ENCODE assay signal across 8 mouse cellular contexts in the genomic region with DNA sequence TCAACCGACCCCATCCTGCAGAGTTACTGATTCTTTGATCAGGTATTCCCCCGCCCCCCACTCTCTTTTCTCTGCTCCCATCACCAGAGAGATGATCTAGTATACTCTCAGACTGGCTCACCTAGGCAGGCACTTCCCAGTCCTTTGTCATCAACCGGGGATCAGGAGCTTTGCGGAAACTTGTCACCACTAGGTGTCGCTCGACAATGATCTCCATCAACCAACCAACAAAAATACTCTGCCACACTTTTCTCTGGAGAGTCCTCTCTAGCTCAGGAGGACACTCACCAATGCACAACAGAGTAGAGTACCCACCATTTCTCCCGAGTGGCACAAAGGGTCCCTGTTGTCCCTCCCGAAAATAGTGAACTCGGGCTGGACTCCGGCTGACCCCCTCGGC.
DNase-seq lines count a peak whose midpoint lies in the region; ATAC-seq and TF ChIP-seq lines count a peak whose summit lies in the region.
"Had no signal": no experiment of that assay in that cellular context is flagged by ENCODE, and none has a peak within 500 bp of the region (broad histone marks: within the 10 kb centered on the region; RNA-seq: fewer than 3 reads in every experiment).

No protein-coding gene starts in this region.

- peak; percentile 37 for DNase-seq in 3134 (ENCODE audit: extremely low read depth, insufficient read length, low spot score)
- peak; percentile 75 for DNase-seq in 416B (ENCODE audit: low read depth)
- DNase-seq in cerebellum, adult 2 months, result peak; percentile 16 to 20
- peak; percentile 40 to 57 for DNase-seq in frontal cortex, postnatal 36 days (ENCODE audit: low spot score in 2 of 2)
- DNase-seq in layer of hippocampus, adult 9-10 months (ENCODE audit: low spot score), result peak; percentile 8
- DNase-seq in neural tube, embryonic 11.5 days (ENCODE audit: low spot score), result peak; percentile 65

- no peaks in the 10 kb centered on the region for H3K36me3 ChIP-seq in neural tube, embryonic 11.5 days (ENCODE audit: control insufficient read depth, insufficient read depth, low read length)
- H3K36me3 ChIP-seq: heart, embryonic 13.5 days had no signal

- H3K4me2 ChIP-seq in neural tube, embryonic 11.5 days (ENCODE audit: low read depth), result no peak overlapping the region
- H3K4me2 ChIP-seq: heart, embryonic 13.5 days had no signal

- H3K27ac ChIP-seq in cerebellum, adult 2 months (ENCODE audit: insufficient read depth, low read length), result no peak overlapping the region
- H3K27ac ChIP-seq in neural tube, embryonic 11.5 days (ENCODE audit: low read depth, low read length), result no peak overlapping the region
- H3K27ac ChIP-seq: heart, embryonic 13.5 days had no signal

- TF ChIP-seq POLR2A in cerebellum, adult 2 months (IDR thresholded peaks at IDR 0.05; ENCODE audit: borderline replicate concordance, insufficient read depth, low read length), result no peak

- peak; percentile 24 for ATAC-seq in neural tube, embryonic 11.5 days (ENCODE audit: insufficient read depth, low FRiP score, low TSS enrichment)
- ATAC-seq in erythroid progenitor cell, adult 5-6 weeks (replicated peaks; ENCODE audit: low FRiP score, poor library complexity, severe bottlenecking), result no peak

- no peaks in the 10 kb centered on the region for H3K9me3 ChIP-seq in neural tube, embryonic 11.5 days (ENCODE audit: control insufficient read depth, low read length)
- H3K9me3 ChIP-seq: heart, embryonic 13.5 days had no signal

- TF ChIP-seq CTCF in cerebellum, adult 2 months (IDR thresholded peaks at IDR 0.05; ENCODE audit: borderline replicate concordance, insufficient read depth, low read depth, low read length), result peak; percentile 59

- no peaks in the 10 kb centered on the region for H3K4me1 ChIP-seq in cerebellum, adult 2 months (ENCODE audit: control insufficient read depth, insufficient read depth, low read length)
- no peaks in the 10 kb centered on the region for H3K4me1 ChIP-seq in neural tube, embryonic 11.5 days (ENCODE audit: control insufficient read depth, insufficient read depth, low read length)
- H3K4me1 ChIP-seq: heart, embryonic 13.5 days had no signal

- H3K9ac ChIP-seq in neural tube, embryonic 11.5 days (ENCODE audit: low read length), result no peak overlapping the region
- H3K9ac ChIP-seq: heart, embryonic 13.5 days had no signal

- WGBS in cerebellum, adult 2 months, result 40% methylated on average over 11 of the region's 11 CpGs
- 38% methylated on average over 11 of the region's 11 CpGs for WGBS in neural tube, embryonic 11.5 days

- no peak overlapping the region for H3K4me3 ChIP-seq in cerebellum, adult 2 months (replicated peaks; ENCODE audit: insufficient read depth, low read depth, low read length)
- no peak overlapping the region for H3K4me3 ChIP-seq in neural tube, embryonic 11.5 days (ENCODE audit: low read depth, low read length)
- H3K4me3 ChIP-seq: heart, embryonic 13.5 days had no signal

- no peaks in the 10 kb centered on the region for H3K27me3 ChIP-seq in cerebellum, adult 2 months (ENCODE audit: control insufficient read depth, insufficient read depth, low read length)
- H3K27me3 ChIP-seq in neural tube, embryonic 11.5 days (ENCODE audit: control insufficient read depth, insufficient read depth, low read length), result no peaks in the 10 kb centered on the region
- H3K27me3 ChIP-seq: heart, embryonic 13.5 days had no signal

Comparison
In these comparisons a context has a peak if more than half of its experiments do, and no peak if none do; other contexts are left out.
1. DNase-seq: peak in every context shown above with its lines; median percentile 75 in 416B; 65 in neural tube, embryonic 11.5 days; 48 in frontal cortex, postnatal 36 days; 37 in 3134; 18 in cerebellum, adult 2 months; 8 in layer of hippocampus, adult 9-10 months.